Mouse (Mus musculus) WW6 (cell line): ENCODE measurements around the gene Cd34.

ENCODE experiments used
- DNase-seq: peaks from one replicate; pipeline ENCODE4 v3.0.0-alpha.2; 2013; ENCODE audit warnings: low read depth, low spot score

Cd34 gene

DNA sequence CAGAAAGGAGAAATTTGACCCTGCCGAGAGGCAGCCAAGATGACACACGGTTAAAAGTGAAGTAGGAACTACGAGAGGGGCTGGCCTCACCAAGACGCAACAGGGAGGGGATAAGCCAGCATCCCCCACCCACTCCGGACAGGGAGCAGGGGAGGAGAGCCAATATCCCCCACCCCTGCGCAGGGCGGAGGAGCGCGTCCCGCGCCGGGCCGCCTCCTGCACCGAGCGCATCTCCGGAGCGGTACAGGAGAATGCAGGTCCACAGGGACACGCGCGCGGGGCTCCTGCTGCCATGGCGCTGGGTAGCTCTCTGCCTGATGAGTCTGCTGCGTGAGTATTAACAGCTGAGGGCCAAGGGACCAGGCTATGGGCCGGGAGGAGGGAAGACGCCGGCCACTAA lies at the start of gene Cd34:
Gene Cd34, plus strand, starts transcription at position 105 of the 400 bp plus-strand sequence.
- peak; percentile 36 for DNase-seq

DNA sequence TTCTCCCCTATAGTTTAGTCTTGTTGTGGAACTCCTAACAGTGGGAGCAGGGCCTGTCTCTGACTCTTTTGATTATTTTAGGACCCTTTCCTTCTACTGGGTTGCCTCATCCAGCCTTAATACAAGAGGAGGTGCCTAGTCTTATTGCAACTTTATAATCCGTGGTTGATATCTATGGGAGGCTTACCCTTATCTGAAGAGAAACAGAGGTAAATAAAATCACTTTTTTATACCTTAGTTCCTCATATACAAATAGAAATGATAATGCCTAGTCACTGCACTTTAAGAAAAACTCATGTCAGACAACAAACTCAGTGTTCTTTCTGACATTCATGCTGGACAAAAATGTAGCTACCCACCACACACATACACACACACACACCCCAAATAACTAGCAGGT lies 44.1 kb upstream of the Cd34 start:
- DNase-seq = no peak

DNA sequence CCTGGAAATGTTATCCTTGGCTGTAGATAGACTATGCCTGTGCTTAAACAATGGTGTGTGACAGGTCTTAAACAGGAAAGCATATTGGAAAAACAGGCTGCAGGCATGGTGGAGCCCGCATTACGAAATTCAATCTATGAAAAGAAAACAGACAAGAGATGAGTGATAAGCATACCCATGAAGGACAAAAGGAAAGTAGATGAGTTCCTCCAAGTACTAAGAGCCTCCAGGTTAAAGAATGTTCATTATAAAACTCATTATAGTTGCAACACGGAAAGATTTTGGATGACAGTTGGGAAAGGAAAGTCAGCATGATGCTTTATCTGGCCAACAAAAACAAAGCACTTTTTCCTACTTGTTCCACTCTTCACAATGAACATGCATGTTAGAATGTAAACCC lies 43.3 kb upstream of the Cd34 start:
- DNase-seq = no peak

DNA sequence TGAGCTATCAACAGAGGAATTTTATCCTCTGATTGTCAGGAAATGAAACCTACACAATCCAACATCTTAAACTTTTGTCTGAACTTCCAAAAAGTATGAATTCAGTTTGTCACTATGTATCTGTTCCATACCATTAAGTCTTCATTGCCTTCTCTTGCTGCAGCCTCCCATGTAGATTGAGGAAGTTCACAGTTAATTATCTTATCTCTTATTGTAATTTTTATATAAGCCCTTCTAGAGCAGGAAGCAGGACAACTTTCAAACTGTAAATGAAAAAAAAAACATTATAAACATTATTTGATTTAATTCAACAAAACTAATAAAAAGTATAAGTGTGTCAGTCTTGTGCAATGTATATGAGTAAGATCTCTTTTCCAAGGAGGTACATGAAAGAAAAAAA lies 37.5 kb upstream of the Cd34 start:
- no peak for DNase-seq

DNA sequence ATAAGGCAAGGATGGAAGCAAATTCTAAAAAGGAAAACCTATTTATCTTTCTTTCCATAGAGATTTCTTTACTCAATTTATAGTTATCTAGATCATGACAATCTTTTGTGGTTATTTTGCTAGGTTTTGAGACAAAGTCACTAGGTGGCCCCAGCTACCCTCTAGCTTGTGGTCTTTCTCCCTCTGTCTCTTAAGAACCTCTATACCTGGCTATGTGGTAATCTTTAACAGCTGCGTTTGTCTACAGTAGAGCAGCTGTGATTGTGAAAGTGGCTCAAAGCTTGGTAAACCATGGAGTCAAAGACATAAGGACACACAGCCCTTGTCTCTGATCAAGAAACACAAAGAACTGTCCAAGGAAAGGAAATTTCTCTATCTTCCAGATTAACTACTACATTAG lies 36.8 kb upstream of the Cd34 start:
- no peak for DNase-seq

DNA sequence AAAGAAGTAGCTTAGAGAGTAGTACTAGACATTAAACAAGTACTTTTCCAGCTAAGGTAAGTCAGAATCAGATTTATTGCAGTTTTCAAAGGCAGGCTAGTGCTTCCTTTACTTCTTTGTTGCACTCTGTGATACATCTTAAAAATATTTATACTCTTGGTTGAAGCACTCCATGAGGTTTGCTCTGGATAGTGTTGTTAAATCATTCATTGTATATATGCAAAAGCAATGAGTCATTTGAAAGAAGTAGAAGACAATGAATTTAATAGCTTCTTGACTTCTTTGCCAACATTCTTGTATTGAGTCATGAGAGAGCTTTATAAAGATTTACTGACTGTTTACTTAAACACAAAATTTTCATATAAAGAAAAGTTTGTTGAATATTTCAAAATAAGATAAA lies 29.7 kb upstream of the Cd34 start:
- DNase-seq = no peak

DNA sequence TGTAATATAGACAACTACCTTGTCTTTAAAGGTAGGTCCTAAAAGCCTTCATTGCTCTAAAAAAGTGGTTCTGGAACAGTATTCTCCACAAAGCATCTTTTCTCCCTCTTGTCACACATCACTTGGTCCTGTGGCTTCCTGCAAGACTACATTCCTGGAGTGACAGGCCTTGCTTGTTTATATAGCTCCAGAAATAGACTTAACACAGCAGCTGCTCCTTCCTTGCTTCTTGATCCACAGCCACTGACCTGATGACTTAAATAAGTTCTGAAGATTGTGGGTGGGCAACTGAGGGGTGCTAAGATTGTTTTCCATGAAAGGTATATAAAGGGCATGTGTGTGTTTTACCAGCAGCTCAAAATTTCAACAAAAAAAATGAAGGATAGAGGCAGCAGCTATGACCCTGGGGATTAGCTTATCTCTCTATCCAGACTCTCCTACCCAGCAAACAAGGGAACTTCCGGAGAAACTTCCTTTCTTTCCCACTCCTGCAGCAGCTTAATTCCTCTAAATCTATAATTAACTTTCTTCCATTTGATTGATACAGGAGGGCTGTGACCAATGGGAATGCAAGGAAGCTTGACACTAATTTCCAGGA lies 12.8 kb upstream of the Cd34 start:
- no peak for DNase-seq

DNA sequence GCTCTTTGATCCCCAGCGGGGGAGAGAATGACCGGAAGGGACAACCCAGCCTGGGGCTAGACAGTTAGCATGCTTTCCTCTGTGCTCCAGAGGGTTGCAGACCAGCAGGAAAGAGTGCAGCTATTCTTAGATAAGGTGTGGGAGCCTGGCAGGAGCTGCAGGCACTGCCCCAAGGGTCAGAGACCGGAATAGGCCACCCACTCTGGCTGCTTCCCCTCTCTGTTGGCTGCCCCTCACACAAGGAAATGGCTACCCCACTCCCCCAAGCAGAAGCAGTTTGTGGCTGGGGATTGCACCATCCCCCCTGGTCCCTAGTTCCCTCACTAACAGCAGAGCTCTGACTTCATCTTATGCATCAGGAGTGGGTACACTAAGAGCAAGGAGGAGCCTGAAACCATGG lies 10.7 kb upstream of the Cd34 start:
- no peak for DNase-seq

DNA sequence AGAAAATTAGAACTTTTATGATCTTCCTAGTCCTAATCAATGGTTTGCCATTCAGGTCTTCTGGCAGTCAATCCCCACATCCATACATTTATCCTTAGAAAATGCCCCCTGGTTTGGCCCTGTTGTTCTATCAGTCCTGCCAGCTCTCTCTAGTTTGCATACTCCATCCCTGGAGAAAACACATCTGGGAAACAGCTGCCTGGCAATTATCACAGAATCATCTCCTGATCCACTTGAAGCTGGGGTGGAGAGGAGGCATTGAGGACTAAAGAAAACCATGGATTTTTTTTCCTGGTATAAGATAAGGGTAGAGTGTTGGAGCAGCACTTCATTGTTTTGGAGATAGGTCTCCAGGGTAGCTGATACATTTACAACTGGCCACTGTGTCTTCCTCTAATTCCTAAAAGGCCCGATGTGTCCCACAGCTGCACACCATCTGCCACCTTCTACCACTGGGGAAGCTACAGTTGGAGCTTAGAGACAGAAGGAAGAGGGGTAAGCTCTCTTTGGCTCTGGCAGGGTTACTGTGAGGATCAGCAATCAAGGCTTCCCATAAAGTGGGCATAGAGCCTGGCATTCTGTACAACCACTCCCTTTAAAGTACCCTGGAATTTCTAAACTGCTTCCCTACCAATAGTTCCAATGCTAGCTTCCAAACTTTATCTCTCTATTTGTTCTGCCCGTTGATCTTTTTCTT lies 9.2 kb upstream of the Cd34 start:
- DNase-seq = no peak

DNA sequence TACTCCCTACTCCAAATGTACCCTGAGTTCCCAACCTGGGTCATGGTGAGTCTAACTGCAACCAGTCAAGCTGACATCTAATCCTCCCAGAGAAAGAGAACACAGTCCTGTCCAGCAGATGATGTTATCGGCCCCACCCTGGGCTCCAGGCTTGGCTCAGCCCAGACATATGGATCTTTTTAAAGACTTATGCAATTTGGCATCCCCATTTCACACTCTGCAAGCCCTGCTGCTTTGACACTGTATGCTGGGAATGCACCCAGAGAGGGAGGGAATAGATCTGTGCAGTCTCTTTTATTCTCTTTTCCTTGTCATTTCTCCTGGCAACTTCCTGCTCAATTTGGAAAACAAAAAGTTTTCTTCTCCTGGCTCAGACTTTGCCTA lies 8.7 kb upstream of the Cd34 start:
- DNase-seq = no peak

DNA sequence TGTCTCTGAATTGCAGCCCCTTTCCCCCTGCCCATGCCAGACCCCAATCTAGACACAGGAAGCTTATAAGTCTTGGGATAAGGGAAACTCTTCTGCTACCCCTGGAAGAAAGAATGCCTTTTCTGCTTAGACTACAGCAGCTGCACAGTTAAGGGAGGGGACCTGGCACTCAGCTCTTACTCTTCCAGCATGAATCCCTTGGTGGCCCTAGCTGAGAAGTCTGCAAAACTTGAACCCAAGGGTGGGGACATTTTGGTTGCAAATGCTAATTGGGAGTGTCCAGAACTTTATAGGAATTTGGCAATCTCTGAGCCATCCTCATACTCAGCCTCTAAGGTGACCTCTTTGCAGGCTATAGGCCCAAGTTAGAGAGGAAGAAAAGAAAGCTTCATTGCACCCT lies 7.9 kb upstream of the Cd34 start:
- DNase-seq = no peak

DNA sequence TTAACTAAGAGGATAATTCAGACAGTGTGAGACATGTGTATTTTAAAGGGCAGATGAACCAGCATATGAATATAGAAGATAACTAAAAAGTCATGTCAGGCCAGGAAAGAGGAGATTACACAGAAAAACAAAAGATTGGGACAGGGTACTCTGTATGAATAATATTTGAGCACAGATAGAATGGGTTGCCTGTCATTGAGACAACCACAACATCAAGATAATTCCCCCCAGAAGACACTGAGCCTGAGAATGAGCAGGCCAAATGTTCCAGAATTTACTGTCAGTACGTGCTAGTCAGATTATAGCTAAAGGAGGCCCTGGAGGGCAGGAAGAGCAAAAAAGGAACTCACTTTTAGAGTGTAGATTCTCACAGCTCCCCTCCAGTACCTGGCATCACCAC lies 3.3 kb upstream of the Cd34 start:
- DNase-seq = no peak

DNA sequence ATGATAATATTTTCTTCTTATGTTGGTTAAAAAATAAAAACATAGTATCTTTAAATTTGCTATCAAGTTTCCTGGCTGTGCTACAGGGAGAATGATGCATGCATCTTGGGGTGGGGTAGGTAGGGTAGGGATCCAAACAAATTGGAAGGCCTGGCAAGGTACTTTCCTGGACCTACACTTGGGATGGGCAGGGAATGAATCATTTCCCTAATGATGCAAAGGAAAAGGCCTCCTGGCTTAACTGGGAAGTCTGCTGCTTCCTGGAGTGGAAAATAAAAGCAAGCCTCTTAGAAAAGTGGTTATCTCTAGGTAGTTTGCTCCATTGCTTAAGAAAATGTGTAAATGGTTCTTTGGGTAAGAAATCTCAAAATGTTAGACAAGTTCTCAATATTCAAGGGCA lies 2.9 kb downstream of the Cd34 start:
- no peak for DNase-seq

DNA sequence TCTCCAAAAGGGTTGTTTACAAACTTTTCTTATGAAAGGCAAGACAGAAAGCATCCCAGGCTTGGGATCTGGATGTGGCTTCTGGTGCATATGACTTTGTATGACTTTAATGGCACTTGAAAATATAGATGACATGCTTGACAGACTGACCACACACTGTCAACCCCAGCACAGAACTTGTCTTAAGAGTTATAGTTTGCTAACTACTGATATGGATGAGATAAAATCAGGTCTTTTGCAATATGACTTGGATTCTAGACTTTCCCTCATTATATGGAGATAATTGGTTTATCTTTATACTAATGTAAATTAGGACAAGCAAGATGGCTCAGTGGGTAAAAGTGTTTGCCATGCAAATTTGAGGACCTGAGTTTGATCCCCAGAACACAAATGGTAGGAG lies 4.3 kb downstream of the Cd34 start:
- no peak for DNase-seq

DNA sequence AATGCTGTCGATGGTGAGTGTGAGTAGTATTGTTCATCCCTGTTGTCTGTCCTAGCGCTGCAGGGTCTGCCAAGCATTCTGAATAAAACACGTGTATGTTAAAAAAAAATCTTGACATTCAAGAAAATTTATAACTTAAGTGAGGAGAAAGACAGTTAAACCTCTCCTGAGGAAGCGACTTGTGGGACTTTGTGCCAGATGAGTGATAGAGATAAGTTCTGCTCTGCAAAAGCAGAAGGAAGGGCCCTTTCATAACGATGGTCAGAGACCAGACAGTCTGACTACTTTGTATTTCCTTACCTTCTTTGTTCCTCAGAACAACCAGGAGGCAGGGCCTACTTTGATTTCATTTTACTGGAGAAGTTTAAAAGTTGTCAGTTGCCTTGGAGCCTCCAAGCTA lies 4.9 kb downstream of the Cd34 start:
- no peak for DNase-seq

DNA sequence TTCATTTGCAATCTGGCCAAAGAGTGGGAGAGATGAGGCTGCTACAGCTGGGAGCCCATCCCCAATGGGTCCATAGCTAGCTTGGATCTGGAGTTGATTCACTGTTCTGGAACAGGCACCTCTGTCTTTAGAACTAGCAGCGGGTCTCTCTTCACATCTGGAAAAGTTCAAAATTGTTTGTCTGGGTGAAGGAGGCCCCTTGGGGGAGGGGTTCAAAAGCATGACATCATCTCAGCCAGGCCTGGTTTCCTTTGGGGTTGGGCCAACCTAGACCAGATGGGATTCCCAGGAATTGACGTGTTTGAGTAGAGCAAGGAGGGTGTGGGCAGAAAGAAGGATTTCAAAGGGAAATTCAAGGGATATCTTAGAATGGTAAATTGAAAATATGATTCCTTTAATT lies 6.8 kb downstream of the Cd34 start:
- no peak for DNase-seq

DNA sequence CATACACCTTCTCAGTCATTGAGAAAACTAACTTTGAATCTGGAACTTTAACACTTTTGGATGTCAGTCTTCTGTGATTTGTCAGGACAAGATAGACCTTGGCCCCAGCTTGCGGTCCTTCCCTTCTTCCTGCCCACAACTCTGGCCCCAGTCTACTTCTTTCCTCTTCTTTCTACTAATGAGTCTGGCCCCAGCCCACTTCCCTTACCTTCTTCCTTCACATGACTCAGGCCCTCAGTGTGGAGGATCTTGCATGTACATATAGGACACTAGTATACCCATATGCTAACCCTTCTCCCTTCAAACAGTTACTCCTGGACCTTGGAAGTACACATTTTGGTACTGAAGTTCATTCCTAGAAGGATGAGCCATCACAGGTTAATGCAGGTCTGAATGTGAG lies 7.8 kb downstream of the Cd34 start:
- no peak for DNase-seq

DNA sequence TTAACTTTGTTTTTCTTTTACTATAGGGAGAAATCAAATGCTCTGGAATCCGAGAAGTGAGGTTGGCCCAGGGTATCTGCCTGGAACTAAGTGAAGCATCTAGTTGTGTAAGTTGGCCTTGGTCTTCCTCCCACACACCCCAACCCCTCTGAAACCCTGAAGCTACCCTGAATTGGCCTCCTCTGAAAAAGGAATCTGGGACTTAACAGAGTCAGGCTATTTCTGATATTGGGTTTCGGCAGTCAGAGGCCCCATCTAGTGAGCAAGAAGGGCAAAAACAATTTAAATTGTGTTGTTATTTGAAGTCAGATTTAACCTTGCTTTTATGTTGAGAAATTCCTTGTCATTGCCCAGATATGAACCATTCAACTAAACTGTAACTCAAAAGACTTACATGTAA lies 12.3 kb downstream of the Cd34 start:
- no peak for DNase-seq

DNA sequence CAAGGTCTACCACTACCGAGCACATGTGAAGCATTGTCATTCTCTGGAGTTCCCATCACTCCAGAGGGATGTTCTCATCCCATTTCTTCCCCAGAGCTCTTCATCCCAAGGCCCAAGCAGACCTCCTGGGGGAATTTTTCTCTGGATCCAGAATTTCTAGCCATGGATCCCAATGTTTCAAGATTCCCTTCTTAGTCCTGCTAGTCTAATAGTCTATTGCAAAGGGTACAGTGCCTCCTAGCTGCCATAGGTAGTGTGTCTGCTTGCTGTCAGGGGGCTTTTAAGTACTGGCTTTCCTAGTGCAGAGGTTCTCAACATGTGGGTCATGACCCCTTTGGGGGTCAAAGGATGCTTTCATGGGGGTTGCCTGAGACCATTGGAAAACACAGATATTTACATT lies 14.3 kb downstream of the Cd34 start:
- DNase-seq = no peak

DNA sequence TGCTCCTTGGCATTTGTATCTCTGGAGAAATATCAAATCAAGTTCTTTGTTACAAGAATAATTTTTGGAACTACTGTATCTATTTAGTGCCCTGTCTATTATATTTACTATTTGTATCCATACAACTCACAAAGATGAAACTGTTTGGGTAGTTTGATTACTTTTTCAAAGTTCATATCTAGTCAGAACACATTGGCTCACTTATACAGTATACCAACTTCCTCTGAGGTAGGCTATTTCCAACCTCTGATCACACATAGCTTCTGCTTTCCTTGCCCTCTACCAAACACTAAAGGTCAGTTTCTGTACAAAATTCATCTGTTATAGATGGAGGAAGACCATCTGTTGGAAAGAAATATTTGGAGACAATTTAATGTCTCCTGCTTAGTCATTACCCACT lies 16.1 kb downstream of the Cd34 start:
- DNase-seq = no peak

DNA sequence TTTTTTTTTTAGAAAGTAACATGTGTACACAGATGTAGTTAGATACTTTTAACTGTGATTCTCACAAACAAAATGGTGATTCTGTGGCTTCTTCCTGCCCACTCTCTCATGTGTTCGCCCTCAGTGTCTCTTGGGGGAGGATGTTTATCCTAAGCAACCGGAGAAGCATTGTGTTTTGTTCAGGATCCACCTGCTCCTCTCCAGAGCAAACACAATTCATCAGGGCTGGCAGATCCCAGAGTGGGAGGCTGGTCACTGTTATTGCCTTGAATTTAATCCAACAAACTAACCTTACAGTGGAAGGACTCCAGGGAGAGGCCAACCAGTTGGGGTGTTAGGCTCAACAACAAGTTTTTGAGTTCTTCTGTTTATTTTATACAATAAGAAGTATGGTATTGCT lies 17.1 kb downstream of the Cd34 start:
- no peak for DNase-seq

DNA sequence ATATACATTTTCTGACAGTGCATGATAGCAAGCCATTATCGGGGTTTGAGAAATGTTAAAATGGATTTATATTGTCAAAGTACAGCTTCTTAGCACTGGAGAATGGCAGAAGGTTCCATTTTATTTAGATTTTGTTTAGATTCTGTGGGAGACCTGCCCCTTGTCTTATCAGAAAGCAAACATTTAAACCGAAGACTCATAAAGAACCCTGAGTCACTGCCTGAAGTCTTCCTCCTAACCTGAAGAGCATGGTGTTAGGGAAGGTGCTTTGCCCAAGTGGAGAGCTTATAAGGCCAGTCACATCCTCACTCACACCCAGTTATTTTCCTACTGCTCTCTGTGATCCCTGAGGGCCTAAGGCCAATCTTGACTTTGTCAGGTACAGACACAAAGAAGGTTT lies 18.4 kb downstream of the Cd34 start:
- DNase-seq = no peak

DNA sequence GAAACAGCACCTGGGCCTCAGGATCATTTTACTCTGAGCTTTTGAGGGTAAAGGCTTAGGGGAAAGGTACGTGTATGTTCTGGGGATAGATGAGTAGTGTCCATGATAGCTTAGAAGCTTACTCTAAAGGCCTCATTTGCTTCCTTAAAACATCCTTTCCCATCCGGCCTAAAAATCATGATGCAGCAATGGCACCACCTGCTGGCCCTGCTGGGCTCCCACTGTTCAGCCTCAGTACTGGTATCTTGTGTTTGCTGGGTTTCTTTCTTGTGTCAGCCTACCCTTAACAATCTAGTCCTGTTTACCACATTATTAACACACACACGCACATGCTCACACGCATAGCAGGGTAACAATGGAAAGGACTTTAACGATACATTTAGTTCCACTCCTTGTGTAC lies 23.6 kb downstream of the Cd34 start:
- no peak for DNase-seq

DNA sequence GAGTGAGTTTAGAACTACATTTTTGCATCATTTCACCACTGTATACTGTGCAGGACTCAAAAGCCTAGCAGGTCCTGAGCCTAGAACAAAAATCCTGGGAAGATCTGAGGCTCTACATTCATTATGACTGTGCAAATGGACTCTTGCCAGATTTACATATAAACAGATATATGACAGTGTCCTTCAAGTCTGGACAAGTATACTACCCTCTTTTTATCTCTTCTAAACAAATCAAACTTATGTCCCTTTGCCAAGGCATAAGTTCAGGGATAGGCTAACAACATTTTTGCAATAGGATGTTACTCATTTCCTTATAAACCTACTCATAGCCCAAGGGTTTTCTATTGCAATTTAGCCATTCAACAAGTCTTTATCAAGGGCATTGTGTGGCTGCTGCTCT lies 24.1 kb downstream of the Cd34 start:
- DNase-seq = no peak
